Mouse (Mus musculus) layer of hippocampus, postnatal 10 days (tissue): Measurements from ENCODE around the gene P3h1. TPM values are rescaled to one million over a fixed set of nuclear protein-coding genes. Genes with fewer than 3 reads are reported as not detected.
"Not testable (repeated sequence)": the region's sequence is repeated elsewhere in the genome, so short reads cannot be mapped to it uniquely, and the experiment has no call there.

ENCODE experiments used
- DNase-seq, 2 experiments: peaks; one replicate each; pipeline ENCODE4 v3.0.0; 2021; ENCODE audit warnings: low spot score in 2 of 2
- total RNA-seq, 2 experiments: library from RNA; stranded (reverse); gene quantifications; 2 replicates each; pipeline ENCODE4 v1.2.3; 2021

The P3h1 gene
- total RNA-seq, 2 experiments from 2014 or later: 10.0 to 10.3 TPM

GRCm38 (mm10) chr4:119266606-119267005 is 33.9 kb downstream of the P3h1 start:
- no peak for DNase-seq

DNA sequence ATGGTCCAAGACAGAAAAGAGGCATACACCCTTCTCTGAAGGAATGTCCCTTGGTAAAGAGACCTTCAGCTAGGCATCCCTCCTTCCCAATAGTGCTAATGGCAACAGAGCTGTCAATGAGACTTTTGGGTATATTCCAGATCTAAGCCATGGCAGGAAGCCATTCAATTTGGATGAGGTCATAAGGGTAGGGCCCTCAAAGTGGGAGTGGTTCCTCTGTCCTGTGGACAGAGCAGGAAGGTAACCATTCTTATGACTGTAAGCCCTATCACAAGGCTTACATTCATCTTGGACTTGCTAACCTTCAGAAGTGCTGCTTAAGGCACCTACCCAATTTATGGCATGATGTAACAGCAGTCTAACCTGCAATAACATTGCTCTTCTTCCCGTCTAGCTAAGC is 41.9 kb downstream of the P3h1 start:
- no peak for DNase-seq

- no peak for DNase-seq
Observed at GRCm38 (mm10) chr4:119275226-119275625, 42.5 kb downstream of the P3h1 start.

DNA sequence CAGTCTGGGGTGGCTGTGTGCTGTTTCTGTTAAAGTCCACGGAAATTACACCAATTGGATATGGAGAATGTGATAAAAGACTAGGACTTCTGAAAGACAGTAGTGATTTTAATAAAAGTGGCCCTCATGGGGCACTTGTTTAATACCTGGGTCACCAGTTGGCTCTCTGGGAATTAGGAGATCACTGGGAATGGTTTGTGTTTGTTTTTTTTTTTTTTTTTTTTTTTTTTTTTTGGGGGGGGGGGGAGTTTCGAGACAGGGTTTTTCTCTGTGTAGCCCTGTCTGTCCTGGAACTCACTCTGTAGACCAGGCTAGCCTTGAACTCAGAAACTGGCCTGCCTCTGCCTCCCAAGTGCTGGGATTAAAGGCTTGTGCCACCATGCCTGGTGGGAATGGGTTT is 43.0 kb downstream of the P3h1 start:
- DNase-seq: no peak

- DNase-seq: not testable (repeated sequence)
Observed at GRCm38 (mm10) chr4:119278784-119279183, 46.1 kb downstream of the P3h1 start.

GRCm38 (mm10) chr4:119284861-119285260 is 52.1 kb downstream of the P3h1 start:
- no peak for DNase-seq

DNA sequence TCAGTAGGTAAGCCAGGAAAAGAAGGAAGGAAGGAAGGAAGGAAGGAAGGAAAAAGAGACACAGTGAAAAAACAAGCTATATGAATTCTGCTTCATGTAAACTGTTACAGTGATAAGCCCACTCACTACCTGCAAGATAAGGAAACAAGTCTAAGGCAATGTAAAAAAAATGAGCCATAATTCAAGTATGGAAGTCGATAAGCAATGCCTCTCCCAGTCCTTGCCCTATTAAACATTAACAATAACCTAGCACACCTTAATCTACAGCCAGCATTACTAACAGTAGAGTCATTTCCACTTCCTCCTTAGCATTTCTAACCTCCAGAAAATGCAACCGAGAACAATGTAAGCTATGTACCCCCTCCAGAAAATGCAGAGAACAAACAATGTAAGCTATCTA is 52.6 kb downstream of the P3h1 start:
- no peak for DNase-seq

DNA sequence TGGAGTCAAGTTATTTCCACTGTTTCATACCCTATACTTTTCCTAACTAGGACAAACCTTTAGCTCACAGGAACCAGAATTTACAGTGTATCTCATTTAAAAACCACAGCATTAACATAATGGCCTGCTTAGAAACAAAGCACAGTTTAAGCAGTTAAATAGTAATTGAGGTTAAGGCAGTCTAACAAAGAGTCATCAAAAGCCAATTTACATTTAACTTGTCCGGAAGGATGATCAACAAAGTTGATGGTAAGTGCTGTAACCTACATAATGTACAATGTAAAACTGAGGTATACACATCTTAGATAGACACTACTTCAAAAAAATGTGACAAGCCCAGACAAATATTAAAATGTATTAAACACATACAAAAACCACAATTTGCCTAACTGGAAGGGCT is 59.2 kb downstream of the P3h1 start:
- DNase-seq: no peak

- DNase-seq: peak; percentile 48 to 63
Observed at GRCm38 (mm10) chr4:119292771-119293573, 60.3 kb downstream of the P3h1 start.

- DNase-seq: peak; percentile 40 to 41
Observed at GRCm38 (mm10) chr4:119293574-119294258, 61.0 kb downstream of the P3h1 start.

- peak; percentile 100 for DNase-seq
Observed at GRCm38 (mm10) chr4:119294415-119295133, 61.9 kb downstream of the P3h1 start, which contains the start of gene Ybx1. Gene Ybx1 (minus strand): TSS chr4:119294604.

- peak in 1 of 2 experiments; percentile 21 for DNase-seq
Observed at GRCm38 (mm10) chr4:119295134-119295453, 62.4 kb downstream of the P3h1 start.

DNA sequence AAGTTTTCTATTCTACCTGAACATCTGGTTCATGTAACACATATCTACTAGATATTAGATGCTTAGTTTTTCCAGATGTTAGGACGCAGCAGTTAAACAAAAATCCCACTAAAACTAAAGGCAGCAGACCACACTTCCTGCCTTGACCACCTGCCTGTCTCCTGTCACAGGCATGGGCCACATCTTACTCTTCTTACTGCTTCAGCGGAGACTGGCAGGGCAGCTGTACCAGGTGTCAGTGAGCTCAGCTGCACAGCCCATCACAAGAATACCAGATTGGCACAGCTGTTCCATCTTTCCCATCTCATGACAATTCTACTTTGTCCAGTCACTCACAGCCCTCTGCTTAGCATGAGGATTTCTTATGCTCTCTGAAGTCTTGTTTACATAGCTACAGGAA is 64.6 kb downstream of the P3h1 start:
- no peak for DNase-seq

Other genes with a start within 250 kb of the P3h1 start
- gene Slc2a1, start 124.2 kb upstream of the P3h1 start, total RNA-seq: 10 to 100 TPM; 53.4 to 60.4 TPM
- gene Zfp691, start 58.7 kb upstream of the P3h1 start, total RNA-seq: 1 to 10 TPM; 6.2 to 7.7 TPM
- under 1 TPM; 0.30 to 0.78 TPM for gene Ermap, start 42.9 kb upstream of the P3h1 start, total RNA-seq
- 10 to 100 TPM; 33.6 to 36.7 TPM for gene Svbp, start 37.6 kb upstream of the P3h1 start, total RNA-seq
- not detected for gene Tmem269, start 14.7 kb upstream of the P3h1 start, total RNA-seq
- 10 to 100 TPM; 32.0 to 39.1 TPM for gene AU022252, start 203 bp upstream of the P3h1 start, total RNA-seq
- gene Cldn19, start 22.5 kb downstream of the P3h1 start, total RNA-seq: 1 to 10 TPM in 1 of 2 experiments, under 1 TPM in 1; 0.41 to 1.1 TPM
- gene Ybx1, start 61.7 kb downstream of the P3h1 start, total RNA-seq: 100 to 1,000 TPM; 798 to 928 TPM
- 10 to 100 TPM; 23.0 to 26.7 TPM for gene Ppih, start 87.6 kb downstream of the P3h1 start, total RNA-seq
- 10 to 100 TPM; 21.5 to 24.1 TPM for gene Ccdc30, start 182.6 kb downstream of the P3h1 start, total RNA-seq
- gene Ppcs, start 189.5 kb downstream of the P3h1 start, total RNA-seq: 1 to 10 TPM; 6.1 to 6.2 TPM
- gene Zmynd12, start 189.9 kb downstream of the P3h1 start, total RNA-seq: not detected